ENCODE assay signal across 10 mouse cellular contexts in the genomic region with DNA sequence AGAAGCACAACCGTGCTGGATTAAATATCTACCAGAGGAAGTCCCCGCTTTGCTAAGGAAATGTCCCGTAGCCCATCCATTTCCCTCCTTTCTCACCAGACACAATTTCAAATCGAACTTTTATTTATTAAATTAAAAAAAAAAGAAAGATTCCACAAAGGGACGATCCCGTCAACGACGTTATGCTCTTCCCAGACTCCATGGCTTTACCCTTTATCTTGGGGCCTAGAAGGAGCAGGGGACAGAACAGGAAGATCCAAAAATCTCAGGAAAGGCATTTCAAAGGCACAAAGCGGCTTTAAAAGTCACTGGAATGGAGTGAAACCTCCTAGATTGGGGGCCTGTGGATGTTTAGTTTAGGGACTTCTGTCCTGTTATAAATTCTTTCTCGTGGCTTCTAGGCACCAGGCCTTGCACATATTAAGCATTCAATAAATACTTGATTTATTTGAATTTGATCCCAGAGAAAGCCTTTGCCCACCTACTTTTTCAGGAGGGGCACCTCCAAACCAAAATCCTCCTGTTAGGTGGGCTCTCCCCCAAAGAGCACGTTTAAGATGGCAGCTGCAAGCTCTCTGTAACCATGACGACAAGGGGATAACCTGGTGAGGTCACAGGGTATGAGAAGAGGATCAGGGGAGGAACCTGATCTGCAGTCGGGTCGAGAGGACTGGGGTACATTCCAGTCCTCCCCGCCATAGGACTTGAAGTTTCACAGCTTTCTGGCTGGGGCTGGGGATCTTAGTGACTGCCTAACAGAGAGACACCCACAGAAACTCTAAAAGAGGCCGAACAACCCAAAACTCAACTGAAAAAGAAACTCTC. TPM values are rescaled to one million over a fixed set of nuclear protein-coding genes. Genes with fewer than 3 reads are reported as not detected.
DNase-seq lines count a peak whose midpoint lies in the region; ATAC-seq and TF ChIP-seq lines count a peak whose summit lies in the region.
"Had no signal": no experiment of that assay in that cellular context is flagged by ENCODE, and none has a peak within 500 bp of the region (broad histone marks: within the 10 kb centered on the region; RNA-seq: fewer than 3 reads in every experiment).

No protein-coding gene starts in this region.

- DNase-seq in lung, embryonic 14.5 days: peak; percentile 20
- DNase-seq in lung, postnatal 4 days: no peak
- DNase-seq in right cerebral cortex, postnatal 36 days (ENCODE audit: low spot score in 2 of 2): no peak
- no peak for DNase-seq in ovary, adult 18-20 months (ENCODE audit: low spot score)
- DNase-seq: cerebellum, adult 11 months; right cerebral cortex, postnatal 14 days had no signal

- no peak for ATAC-seq in lung, embryonic 14.5 days (ENCODE audit: insufficient read depth)
- ATAC-seq in embryonic facial prominence, embryonic 15.5 days (ENCODE audit: insufficient number of reproducible peaks, low FRiP score, low TSS enrichment, low read depth): no peak
- ATAC-seq in limb, embryonic 12.5 days (ENCODE audit: insufficient number of reproducible peaks, insufficient read depth, low FRiP score, low TSS enrichment, low read depth): no peak
- no peak for ATAC-seq in neural tube, embryonic 13.5 days (ENCODE audit: low read depth)

- TF ChIP-seq CTCF in lung, embryonic 14.5 days (IDR thresholded peaks at IDR 0.05; ENCODE audit: low read depth): no peak

- peak overlapping the region; percentile 91 for H3K27ac ChIP-seq in lung, embryonic 14.5 days (ENCODE audit: low read depth)
- H3K27ac ChIP-seq in embryonic facial prominence, embryonic 15.5 days (replicated peaks): peak overlapping the region; percentile 87
- peak overlapping the region; percentile 97 for H3K27ac ChIP-seq in limb, embryonic 12.5 days
- H3K27ac ChIP-seq in neural tube, embryonic 13.5 days (replicated peaks): peak overlapping the region; percentile 38; the same call in 1 of the 2 replicates
- H3K27ac ChIP-seq: macrophage had no signal

- no peaks in the 10 kb centered on the region for H3K9me3 ChIP-seq in lung, embryonic 14.5 days (ENCODE audit: low read depth, low read length)
- H3K9me3 ChIP-seq in embryonic facial prominence, embryonic 15.5 days (replicated peaks): no peaks in the 10 kb centered on the region
- H3K9me3 ChIP-seq in limb, embryonic 12.5 days: no peaks in the 10 kb centered on the region
- H3K9me3 ChIP-seq in neural tube, embryonic 13.5 days: no peaks in the 10 kb centered on the region

- H3K4me1 ChIP-seq in lung, embryonic 14.5 days (ENCODE audit: insufficient read depth): peaks cover 8% of the 10 kb centered on the region
- H3K4me1 ChIP-seq in embryonic facial prominence, embryonic 15.5 days: peaks cover 41% of the 10 kb centered on the region
- peaks cover 42% of the 10 kb centered on the region for H3K4me1 ChIP-seq in limb, embryonic 12.5 days (replicated peaks)
- H3K4me1 ChIP-seq in neural tube, embryonic 13.5 days (replicated peaks): peaks cover 38% of the 10 kb centered on the region

- H3K9ac ChIP-seq in lung, embryonic 14.5 days: peak overlapping the region; percentile 86
- no peak overlapping the region for H3K9ac ChIP-seq in embryonic facial prominence, embryonic 15.5 days
- peak overlapping the region; percentile 78 for H3K9ac ChIP-seq in limb, embryonic 12.5 days (replicated peaks)
- peak overlapping the region; percentile 73 for H3K9ac ChIP-seq in neural tube, embryonic 13.5 days

- H3K36me3 ChIP-seq in lung, embryonic 14.5 days (ENCODE audit: insufficient read depth): no peaks in the 10 kb centered on the region
- no peaks in the 10 kb centered on the region for H3K36me3 ChIP-seq in embryonic facial prominence, embryonic 15.5 days
- H3K36me3 ChIP-seq in limb, embryonic 12.5 days: no peaks in the 10 kb centered on the region
- H3K36me3 ChIP-seq in neural tube, embryonic 13.5 days: no peaks in the 10 kb centered on the region

- H3K4me3 ChIP-seq in lung, embryonic 14.5 days (ENCODE audit: low read depth, low read length): peak overlapping the region; percentile 51
- peak overlapping the region; percentile 52; the same call in 1 of the 2 replicates for H3K4me3 ChIP-seq in embryonic facial prominence, embryonic 15.5 days (replicated peaks)
- H3K4me3 ChIP-seq in limb, embryonic 12.5 days (replicated peaks): peak overlapping the region; percentile 49
- H3K4me3 ChIP-seq in neural tube, embryonic 13.5 days: peak overlapping the region; percentile 49; the same call in 1 of the 2 replicates

- peaks cover 23% of the 10 kb centered on the region for H3K27me3 ChIP-seq in lung, embryonic 14.5 days (ENCODE audit: insufficient read depth, low read length)
- peaks cover 29% of the 10 kb centered on the region for H3K27me3 ChIP-seq in embryonic facial prominence, embryonic 15.5 days
- H3K27me3 ChIP-seq in limb, embryonic 12.5 days: peaks cover 21% of the 10 kb centered on the region
- H3K27me3 ChIP-seq in neural tube, embryonic 13.5 days: peaks cover 45% of the 10 kb centered on the region

- WGBS in lung, embryonic 14.5 days: 40% methylated on average over 16 of the region's 16 CpGs
- WGBS in embryonic facial prominence, embryonic 15.5 days: 36% methylated on average over 16 of the region's 16 CpGs
- WGBS in limb, embryonic 12.5 days: 19% methylated on average over 16 of the region's 16 CpGs
- 24% methylated on average over 16 of the region's 16 CpGs for WGBS in neural tube, embryonic 13.5 days

- peak overlapping the region; percentile 95 for H3K4me2 ChIP-seq in lung, embryonic 14.5 days
- H3K4me2 ChIP-seq in embryonic facial prominence, embryonic 15.5 days (replicated peaks): peak overlapping the region; percentile 91
- peak overlapping the region; percentile 92 for H3K4me2 ChIP-seq in limb, embryonic 12.5 days
- H3K4me2 ChIP-seq in neural tube, embryonic 13.5 days: peak overlapping the region; percentile 95

RNA-seq across cellular contexts. Expression of a gene that starts 6.1 kb away (rescaled TPM):
- polyA plus RNA-seq in lung, embryonic 14.5 days (2014; fragmentation: Nextera tagmentation; extraction: Ambion mirVana): 99.1 and 103 TPM in 2 replicates
- 61.2 and 63.0 TPM in 2 replicates for polyA plus RNA-seq in embryonic facial prominence, embryonic 15.5 days (2015; fragmentation: Nextera tagmentation; extraction: Ambion mirVana)
- 95.6 and 99.6 TPM in 2 replicates for polyA plus RNA-seq in limb, embryonic 12.5 days (2016; fragmentation: Nextera tagmentation; extraction: Ambion mirVana)
- 31.3 and 36.8 TPM in 2 replicates for polyA plus RNA-seq in neural tube, embryonic 13.5 days (2015; fragmentation: Nextera tagmentation; extraction: Ambion mirVana)

RNA-seq across cellular contexts. Expression of a gene that starts 10.3 kb away (rescaled TPM):
- polyA plus RNA-seq in lung, embryonic 14.5 days (2014; fragmentation: Nextera tagmentation; extraction: Ambion mirVana): 0.55 and 0.64 TPM in 2 replicates
- 35.4 and 35.8 TPM in 2 replicates for polyA plus RNA-seq in embryonic facial prominence, embryonic 15.5 days (2015; fragmentation: Nextera tagmentation; extraction: Ambion mirVana)
- 3.1 and 4.3 TPM in 2 replicates for polyA plus RNA-seq in limb, embryonic 12.5 days (2016; fragmentation: Nextera tagmentation; extraction: Ambion mirVana)
- polyA plus RNA-seq in neural tube, embryonic 13.5 days (2015; fragmentation: Nextera tagmentation; extraction: Ambion mirVana): 0.47 and 0.69 TPM in 2 replicates
- polyA plus RNA-seq: macrophage had no signal

RNA-seq across cellular contexts. Expression of a gene that starts 25.2 kb away (rescaled TPM):
- 111 and 113 TPM in 2 replicates for polyA plus RNA-seq in lung, embryonic 14.5 days (2014; fragmentation: Nextera tagmentation; extraction: Ambion mirVana)
- polyA plus RNA-seq in embryonic facial prominence, embryonic 15.5 days (2015; fragmentation: Nextera tagmentation; extraction: Ambion mirVana): 95.6 and 99.4 TPM in 2 replicates
- 117 and 120 TPM in 2 replicates for polyA plus RNA-seq in limb, embryonic 12.5 days (2016; fragmentation: Nextera tagmentation; extraction: Ambion mirVana)
- 74.0 and 82.6 TPM in 2 replicates for polyA plus RNA-seq in neural tube, embryonic 13.5 days (2015; fragmentation: Nextera tagmentation; extraction: Ambion mirVana)

RNA-seq across cellular contexts. Expression of a gene that starts 30.8 kb away (rescaled TPM):
- 477 and 511 TPM in 2 replicates for polyA plus RNA-seq in lung, embryonic 14.5 days (2014; fragmentation: Nextera tagmentation; extraction: Ambion mirVana)
- polyA plus RNA-seq in embryonic facial prominence, embryonic 15.5 days (2015; fragmentation: Nextera tagmentation; extraction: Ambion mirVana): 398 and 407 TPM in 2 replicates
- polyA plus RNA-seq in limb, embryonic 12.5 days (2016; fragmentation: Nextera tagmentation; extraction: Ambion mirVana): 431 and 445 TPM in 2 replicates
- 438 and 480 TPM in 2 replicates for polyA plus RNA-seq in neural tube, embryonic 13.5 days (2015; fragmentation: Nextera tagmentation; extraction: Ambion mirVana)

RNA-seq across cellular contexts. Expression of a gene that starts 49.2 kb away (rescaled TPM):
- polyA plus RNA-seq in lung, embryonic 14.5 days (2014; fragmentation: Nextera tagmentation; extraction: Ambion mirVana): 15.3 and 16.1 TPM in 2 replicates
- polyA plus RNA-seq in embryonic facial prominence, embryonic 15.5 days (2015; fragmentation: Nextera tagmentation; extraction: Ambion mirVana): 10.0 and 11.8 TPM in 2 replicates
- polyA plus RNA-seq in limb, embryonic 12.5 days (2016; fragmentation: Nextera tagmentation; extraction: Ambion mirVana): 11.1 and 12.1 TPM in 2 replicates
- polyA plus RNA-seq in neural tube, embryonic 13.5 days (2015; fragmentation: Nextera tagmentation; extraction: Ambion mirVana): 4.3 and 6.0 TPM in 2 replicates

Comparison
In these comparisons a context has a peak if more than half of its experiments do, and no peak if none do; other contexts are left out.
1. H3K27ac ChIP-seq: peak in every context shown above with its lines; median percentile 97 in limb, embryonic 12.5 days; 91 in lung, embryonic 14.5 days; 87 in embryonic facial prominence, embryonic 15.5 days; 38 in neural tube, embryonic 13.5 days.